Mouse (Mus musculus) stomach, postnatal 0 days (tissue): ENCODE results near the gene Mogat1. TPM values are rescaled to one million over a fixed set of nuclear protein-coding genes. Genes with fewer than 3 reads are reported as not detected.

ENCODE experiments used
- ATAC-seq: fragments of 200-750 bp; cut with Nextera tagmentation; 2 replicates; pipeline ENCODE4 v1.8.0; 2017; ENCODE audit not compliant: low FRiP score, low TSS enrichment
- DNase-seq: peaks from one replicate; pipeline ENCODE4 v3.0.0-alpha.2; 2016; ENCODE audit warnings: low spot score
- H3K27ac ChIP-seq: fragments of 300-500 bp; sonication (generic); replicated peaks from 2 replicates; pipeline ENCODE4 v1.5.1; 2014; ENCODE audit warnings: mild to moderate bottlenecking, control low read depth
- H3K27me3 ChIP-seq: fragments of 300-500 bp; sonication (generic); 2 replicates; pipeline ENCODE4 v1.6.1; 2014; ENCODE audit warnings: low read length; ENCODE audit not compliant: control insufficient read depth, insufficient read depth
- H3K36me3 ChIP-seq: fragments of 300-500 bp; sonication (generic); 2 replicates; pipeline ENCODE4 v1.6.1; 2014; ENCODE audit warnings: low read length, mixed read lengths; ENCODE audit not compliant: control insufficient read depth, insufficient read depth
- H3K4me1 ChIP-seq: fragments of 300-500 bp; sonication (generic); replicated peaks from 2 replicates; pipeline ENCODE4 v1.6.1; 2014; ENCODE audit warnings: antibody characterized with exemption; ENCODE audit not compliant: control insufficient read depth, insufficient read depth
- H3K4me2 ChIP-seq: fragments of 300-500 bp; sonication (generic); replicated peaks from 2 replicates; pipeline ENCODE4 v1.6.1; 2014; ENCODE audit warnings: low read depth, mild to moderate bottlenecking, control low read depth, moderate library complexity
- H3K4me3 ChIP-seq: fragments of 300-500 bp; sonication (generic); 2 replicates; pipeline ENCODE4 v1.5.1; 2014; ENCODE audit warnings: low read depth, low read length, control low read depth
- H3K9ac ChIP-seq: fragments of 300-500 bp; sonication (generic); 2 replicates; pipeline ENCODE4 v1.6.1; 2014; ENCODE audit warnings: mild to moderate bottlenecking, low read length, control low read depth, mixed read lengths
- H3K9me3 ChIP-seq: fragments of 300-500 bp; sonication (generic); 2 replicates; pipeline ENCODE4 v1.6.1; 2016; ENCODE audit warnings: low read length; ENCODE audit not compliant: control insufficient read depth
- CTCF ChIP-seq: IDR thresholded peaks from 2 replicates; pipeline ENCODE4 v1.5.1; 2016; ENCODE audit warnings: antibody characterized with exemption, low read depth, mild to moderate bottlenecking, moderate library complexity
- EP300 ChIP-seq: optimal IDR thresholded peaks from 2 replicates; pipeline ENCODE3; 2016; ENCODE audit warnings: antibody characterized with exemption
- WGBS: fragments of 180-500 bp; shearing (Covaris S2); extraction: QIAGEN DNeasy Blood & Tissue Kit; methylation state at CpG from one replicate; pipeline ENCODE4 v1.1.7; 2014; 5-methylcytosine and 5-hydroxymethylcytosine counted together
- polyA plus RNA-seq: library from polyadenylated mRNA; unstranded; fragments of >200 nt; fragmentation: Nextera tagmentation; extraction: Ambion mirVana; gene quantifications from 2 replicates; pipeline ENCODE4 v1.2.1, GENCODE M21; 2015

The Mogat1 gene
- polyA plus RNA-seq, 1 experiment from 2014 or later, result 2.8 TPM

- Histone ChIP-seq H3K4me1 (no peaks in the 10 kb centered on the region), H3K9ac (no peak overlapping the region), H3K4me2 (no peak overlapping the region), H3K9me3 (no peaks in the 10 kb centered on the region), H3K27me3 (no peaks in the 10 kb centered on the region), H3K4me3 (no peak overlapping the region), H3K27ac (no peak overlapping the region), H3K36me3 (no peaks in the 10 kb centered on the region)
- DNase-seq, result no peak
- no peak for ATAC-seq
- TF ChIP-seq EP300 (no peak), CTCF (no peak)
- 75% methylated on average over 15 of the region's 15 CpGs for WGBS
These were observed 21.5 kb downstream of the Mogat1 start for GRCm38 (mm10) chr1:78532184-78532800.

DNA sequence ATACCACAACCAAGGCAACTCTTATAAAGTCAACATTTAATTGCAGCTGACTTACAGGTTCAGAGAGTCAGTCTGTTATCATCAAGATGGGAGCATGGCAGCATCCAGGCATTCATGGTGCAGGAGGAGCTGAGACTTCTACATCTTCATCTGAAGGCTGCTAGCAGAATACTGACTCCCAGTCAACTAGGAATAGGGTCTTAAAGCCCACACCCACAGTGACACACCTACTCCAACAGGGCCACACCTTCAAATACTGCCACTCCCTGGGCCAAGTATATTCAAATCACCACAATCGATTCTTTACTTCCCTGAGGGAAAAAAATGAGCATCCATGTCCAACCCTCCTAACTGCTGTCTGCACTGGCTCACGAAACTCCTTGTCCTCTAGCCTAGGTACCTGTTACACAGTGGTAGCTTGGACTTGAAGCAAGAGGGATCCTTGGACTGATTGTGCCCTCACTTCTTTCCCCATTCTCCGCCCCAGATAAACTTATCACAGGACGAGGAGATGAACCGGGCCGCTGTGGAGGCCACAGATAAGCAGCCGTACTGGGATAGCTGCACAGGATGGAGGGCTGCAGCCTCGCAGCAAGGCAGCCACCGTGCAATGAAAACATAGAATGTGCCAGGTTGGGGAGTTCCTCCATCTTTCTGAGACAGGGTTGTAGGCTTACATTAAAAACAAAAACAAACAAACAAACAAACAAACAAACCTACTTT is 23.8 kb downstream of the Mogat1 start:
- Histone ChIP-seq H3K9me3 (no peaks in the 10 kb centered on the region), H3K4me1 (no peaks in the 10 kb centered on the region), H3K27me3 (no peaks in the 10 kb centered on the region), H3K27ac (no peak overlapping the region), H3K36me3 (no peaks in the 10 kb centered on the region), H3K4me3 (no peak overlapping the region), H3K4me2 (no peak overlapping the region), H3K9ac (no peak overlapping the region)
- ATAC-seq, result no peak
- WGBS, result 85% methylated on average over 9 of the region's 9 CpGs
- DNase-seq, result no peak
- no peak for TF ChIP-seq CTCF
- TF ChIP-seq EP300, result no peak

GRCm38 (mm10) chr1:78536310-78537164 is 25.7 kb downstream of the Mogat1 start:
- peak overlapping the region; percentile 32; the same call in 1 of the 2 replicates for H3K4me3 ChIP-seq

GRCm38 (mm10) chr1:78537494-78538010 is 26.8 kb downstream of the Mogat1 start:
- no peaks in the 10 kb centered on the region for H3K4me1 ChIP-seq
- peak overlapping the region; percentile 35; the same call in 1 of the 2 replicates for H3K9ac ChIP-seq
- H3K4me3 ChIP-seq, result peak overlapping the region; percentile 32
- peak; percentile 64 for ATAC-seq
- WGBS, result 29% methylated on average over 16 of the region's 16 CpGs
- H3K9me3 ChIP-seq, result no peaks in the 10 kb centered on the region
- no peaks in the 10 kb centered on the region for H3K36me3 ChIP-seq
- no peak overlapping the region for H3K27ac ChIP-seq
- TF ChIP-seq EP300 (no peak), CTCF (no peak)
- H3K4me2 ChIP-seq, result peak overlapping the region; percentile 56
- H3K27me3 ChIP-seq, result no peaks in the 10 kb centered on the region
- DNase-seq, result peak; percentile 20

More at GRCm38 (mm10) chr1:78536310-78537164, 25.7 kb downstream of the Mogat1 start:
- Histone ChIP-seq H3K4me2 (peak overlapping the region; percentile 56), H3K4me1 (no peaks in the 10 kb centered on the region), H3K27me3 (no peaks in the 10 kb centered on the region), H3K9ac (no peak overlapping the region), H3K27ac (no peak overlapping the region), H3K9me3 (no peaks in the 10 kb centered on the region), H3K36me3 (no peaks in the 10 kb centered on the region)
- DNase-seq (peak; percentile 79), ATAC-seq (peak; percentile 74; the same call in 1 of the 2 replicates)
- WGBS, result 29% methylated on average over 19 of the region's 19 CpGs
- no peak for TF ChIP-seq EP300
- TF ChIP-seq CTCF, result peak; percentile 85

- no peak for DNase-seq
- Histone ChIP-seq H3K9ac (no peak overlapping the region), H3K4me2 (no peak overlapping the region), H3K9me3 (no peaks in the 10 kb centered on the region), H3K27ac (no peak overlapping the region), H3K36me3 (no peaks in the 10 kb centered on the region), H3K4me3 (no peak overlapping the region), H3K4me1 (no peaks in the 10 kb centered on the region), H3K27me3 (no peaks in the 10 kb centered on the region)
- no peak for ATAC-seq
- WGBS, result 46% methylated on average over 5 of the region's 5 CpGs
- TF ChIP-seq EP300, result no peak
- no peak for TF ChIP-seq CTCF
These were observed 27.6 kb downstream of the Mogat1 start for GRCm38 (mm10) chr1:78538396-78538795.
